Mouse (Mus musculus) liver, embryonic 11.5 days (tissue): ENCODE data around the gene Pdgfra. TPM values are rescaled to one million over a fixed set of nuclear protein-coding genes. Genes with fewer than 3 reads are reported as not detected.

Experiments used
- ATAC-seq: fragments of 200-750 bp; cut with Nextera tagmentation; replicated peaks from 2 replicates; pipeline ENCODE4 v1.8.0; 2017; ENCODE audit warnings: moderate number of reproducible peaks, mild to moderate bottlenecking, moderate TSS enrichment, moderate library complexity; ENCODE audit not compliant: low FRiP score
- DNase-seq: peaks from one replicate; pipeline ENCODE4 v3.0.0-alpha.2; 2017; ENCODE audit warnings: low spot score
- H3K27ac ChIP-seq: fragments of 300-500 bp; sonication (generic); 2 replicates; pipeline ENCODE4 v1.5.1; 2014; ENCODE audit warnings: mild to moderate bottlenecking, low read depth, low read length, control low read depth
- H3K27me3 ChIP-seq: fragments of 300-500 bp; sonication (generic); replicated peaks from 2 replicates; pipeline ENCODE4 v1.6.1; 2014; ENCODE audit warnings: low read length, mixed read lengths; ENCODE audit not compliant: control insufficient read depth, insufficient read depth
- H3K36me3 ChIP-seq: fragments of 300-500 bp; sonication (generic); 2 replicates; pipeline ENCODE4 v1.6.1; 2014; ENCODE audit warnings: mild to moderate bottlenecking, low read length, moderate library complexity, mixed read lengths; ENCODE audit not compliant: control insufficient read depth, insufficient read depth
- H3K4me1 ChIP-seq: fragments of 300-500 bp; sonication (generic); replicated peaks from 2 replicates; pipeline ENCODE4 v1.6.1; 2014; ENCODE audit warnings: low read length, mixed read lengths; ENCODE audit not compliant: control insufficient read depth, insufficient read depth
- H3K4me2 ChIP-seq: fragments of 300-500 bp; sonication (generic); 2 replicates; pipeline ENCODE4 v1.6.1; 2014; ENCODE audit warnings: mild to moderate bottlenecking, control low read depth, moderate library complexity
- H3K4me3 ChIP-seq: fragments of 300-500 bp; sonication (generic); 2 replicates; pipeline ENCODE4 v1.5.1; 2014; ENCODE audit warnings: low read depth, low read length, control low read depth
- H3K9ac ChIP-seq: fragments of 300-500 bp; sonication (generic); 2 replicates; pipeline ENCODE4 v1.6.1; 2014; ENCODE audit warnings: low read depth, low read length, control low read depth
- H3K9me3 ChIP-seq: fragments of 300-500 bp; sonication (generic); 2 replicates; pipeline ENCODE4 v1.6.1; 2016; ENCODE audit warnings: low read length, inconsistent platforms, mixed read lengths; ENCODE audit not compliant: control insufficient read depth
- WGBS: fragments of 180-500 bp; shearing (Covaris S2); extraction: QIAGEN DNeasy Blood & Tissue Kit; methylation state at CpG from one replicate; pipeline ENCODE4 v1.1.7; 2014; 5-methylcytosine and 5-hydroxymethylcytosine counted together
- polyA plus RNA-seq: library from polyadenylated mRNA; unstranded; fragments of >200 nt; fragmentation: Nextera tagmentation; extraction: Ambion mirVana; gene quantifications from 2 replicates; pipeline ENCODE4 v1.2.1, GENCODE M21; 2014

Pdgfra gene
- polyA plus RNA-seq, 1 experiment from 2014 or later = 21.9 TPM

- Histone ChIP-seq H3K4me3 (no peak overlapping the region), H3K9me3 (no peaks in the 10 kb centered on the region), H3K4me1 (no peaks in the 10 kb centered on the region), H3K9ac (no peak overlapping the region), H3K27me3 (no peaks in the 10 kb centered on the region), H3K4me2 (no peak overlapping the region), H3K27ac (no peak overlapping the region), H3K36me3 (no peaks in the 10 kb centered on the region)
- 71% methylated on average over 7 of the region's 7 CpGs for WGBS
- no peak for ATAC-seq
- DNase-seq = no peak
Observed at GRCm38 (mm10) chr5:75184693-75185235, 32.7 kb downstream of the Pdgfra start.

- Histone ChIP-seq H3K4me3 (no peak overlapping the region), H3K27me3 (no peaks in the 10 kb centered on the region), H3K9me3 (no peaks in the 10 kb centered on the region), H3K27ac (no peak overlapping the region), H3K4me1 (no peaks in the 10 kb centered on the region), H3K4me2 (no peak overlapping the region), H3K9ac (no peak overlapping the region), H3K36me3 (no peaks in the 10 kb centered on the region)
- DNase-seq (no peak), ATAC-seq (no peak)
- WGBS = 74% methylated on average over 7 of the region's 7 CpGs
Observed at GRCm38 (mm10) chr5:75185584-75185983, 33.5 kb downstream of the Pdgfra start.

GRCm38 (mm10) chr5:75189319-75189987, 37.4 kb downstream of the Pdgfra start:
- DNase-seq = no peak
- Histone ChIP-seq H3K9ac (no peak overlapping the region), H3K27ac (no peak overlapping the region), H3K4me2 (no peak overlapping the region), H3K27me3 (no peaks in the 10 kb centered on the region), H3K4me3 (no peak overlapping the region), H3K4me1 (no peaks in the 10 kb centered on the region), H3K9me3 (no peaks in the 10 kb centered on the region), H3K36me3 (no peaks in the 10 kb centered on the region)
- no peak for ATAC-seq
- 84% methylated on average over 15 of the region's 15 CpGs for WGBS

GRCm38 (mm10) chr5:75193107-75193506, 41.0 kb downstream of the Pdgfra start:
- Histone ChIP-seq H3K36me3 (no peaks in the 10 kb centered on the region), H3K27me3 (no peaks in the 10 kb centered on the region), H3K4me2 (no peak overlapping the region), H3K4me3 (no peak overlapping the region), H3K27ac (no peak overlapping the region), H3K9me3 (no peaks in the 10 kb centered on the region), H3K9ac (no peak overlapping the region), H3K4me1 (no peaks in the 10 kb centered on the region)
- WGBS = 58% methylated on average over 5 of the region's 5 CpGs
- ATAC-seq = no peak
- no peak for DNase-seq

- no peak overlapping the region for H3K4me3 ChIP-seq
- no peak overlapping the region for H3K9ac ChIP-seq
- no peaks in the 10 kb centered on the region for H3K4me1 ChIP-seq
- ATAC-seq (no peak), DNase-seq (no peak)
- H3K27me3 ChIP-seq = no peaks in the 10 kb centered on the region
- H3K27ac ChIP-seq = no peak overlapping the region
- H3K9me3 ChIP-seq = no peaks in the 10 kb centered on the region
- WGBS = 78% methylated on average over 8 of the region's 8 CpGs
- H3K4me2 ChIP-seq = no peak overlapping the region
- no peaks in the 10 kb centered on the region for H3K36me3 ChIP-seq
Observed at GRCm38 (mm10) chr5:75198413-75198812, 46.3 kb downstream of the Pdgfra start.

GRCm38 (mm10) chr5:75199698-75200365, 47.7 kb downstream of the Pdgfra start:
- no peaks in the 10 kb centered on the region for H3K36me3 ChIP-seq
- 79% methylated on average over 9 of the region's 9 CpGs for WGBS
- H3K9ac ChIP-seq = no peak overlapping the region
- DNase-seq = no peak
- no peaks in the 10 kb centered on the region for H3K27me3 ChIP-seq
- no peak overlapping the region for H3K4me2 ChIP-seq
- ATAC-seq = no peak
- H3K9me3 ChIP-seq = no peaks in the 10 kb centered on the region
- no peak overlapping the region for H3K4me3 ChIP-seq
- no peak overlapping the region for H3K27ac ChIP-seq
- H3K4me1 ChIP-seq = no peaks in the 10 kb centered on the region

GRCm38 (mm10) chr5:75200366-75200724, 48.3 kb downstream of the Pdgfra start:
- no peak for DNase-seq
- 92% methylated on average over 10 of the region's 10 CpGs for WGBS
- H3K4me1 ChIP-seq = no peaks in the 10 kb centered on the region
- H3K4me3 ChIP-seq = no peak overlapping the region
- no peak overlapping the region for H3K27ac ChIP-seq
- H3K36me3 ChIP-seq = no peaks in the 10 kb centered on the region
- H3K27me3 ChIP-seq = no peaks in the 10 kb centered on the region
- no peak overlapping the region for H3K4me2 ChIP-seq
- H3K9me3 ChIP-seq = no peaks in the 10 kb centered on the region
- no peak for ATAC-seq
- no peak overlapping the region for H3K9ac ChIP-seq

GRCm38 (mm10) chr5:75207905-75208304, 55.8 kb downstream of the Pdgfra start:
- H3K36me3 ChIP-seq = no peaks in the 10 kb centered on the region
- H3K9ac ChIP-seq = no peak overlapping the region
- H3K27ac ChIP-seq = no peak overlapping the region
- DNase-seq (no peak), ATAC-seq (no peak)
- no peaks in the 10 kb centered on the region for H3K9me3 ChIP-seq
- H3K4me1 ChIP-seq = no peaks in the 10 kb centered on the region
- H3K4me2 ChIP-seq = no peak overlapping the region
- H3K27me3 ChIP-seq = no peaks in the 10 kb centered on the region
- H3K4me3 ChIP-seq = no peak overlapping the region
- 68% methylated on average over 3 of the region's 3 CpGs for WGBS

- H3K27ac ChIP-seq = no peak overlapping the region
- no peaks in the 10 kb centered on the region for H3K9me3 ChIP-seq
- H3K9ac ChIP-seq = no peak overlapping the region
- no peak overlapping the region for H3K4me2 ChIP-seq
- DNase-seq = no peak
- H3K4me1 ChIP-seq = no peaks in the 10 kb centered on the region
- no peak for ATAC-seq
- H3K27me3 ChIP-seq = no peaks in the 10 kb centered on the region
- H3K4me3 ChIP-seq = no peak overlapping the region
- H3K36me3 ChIP-seq = no peaks in the 10 kb centered on the region
- 12% methylated on average over 1 of the region's 1 CpGs for WGBS
Observed at GRCm38 (mm10) chr5:75209966-75210365, 57.9 kb downstream of the Pdgfra start.
